Mouse (Mus musculus) bone marrow, adult 2 months (tissue): ENCODE measurements around the gene Tfg.

Experiments used
- CTCF ChIP-seq: fragments of 200-500 bp; IDR thresholded peaks from 2 replicates; pipeline ENCODE4 v1.5.1; 2011; ENCODE audit warnings: low read length, control low read depth; ENCODE audit not compliant: control insufficient read depth, insufficient read depth
- POLR2A ChIP-seq: fragments of 200-500 bp; IDR thresholded peaks from 2 replicates; pipeline ENCODE4 v1.6.1; 2011; ENCODE audit warnings: low read depth, mild to moderate bottlenecking, control low read depth, low read length, borderline replicate concordance; ENCODE audit not compliant: control insufficient read depth

DNA sequence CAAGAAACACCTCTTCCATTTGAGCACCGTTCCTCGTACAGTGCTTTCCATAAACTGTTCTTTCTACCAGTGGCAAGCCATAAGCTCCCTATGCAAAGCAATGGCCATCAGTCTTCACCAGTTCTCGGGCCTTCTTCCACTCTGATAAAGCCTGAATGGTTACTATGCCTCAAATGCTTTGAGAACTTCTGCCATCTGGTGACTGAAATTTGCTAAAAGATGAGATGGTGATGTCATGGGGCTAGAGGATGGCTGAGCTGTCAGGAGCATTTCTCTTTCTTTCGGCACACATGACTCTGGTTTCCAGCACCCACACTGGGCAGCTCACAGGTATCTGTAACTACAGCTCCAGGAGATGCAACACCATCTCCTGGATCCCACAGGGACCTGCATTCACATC lies 40.1 kb downstream of the Tfg start:
- TF ChIP-seq CTCF (no peak), POLR2A (no peak)
